Mouse (Mus musculus) limb, embryonic 13.5 days (tissue): ENCODE data around the gene Msl3l2. TPM values are rescaled to one million over a fixed set of nuclear protein-coding genes. Genes with fewer than 3 reads are reported as not detected.

ENCODE experiments used
- ATAC-seq: fragments of 200-750 bp; cut with Nextera tagmentation; 2 replicates; pipeline ENCODE4 v1.8.0; 2017; ENCODE audit warnings: low read depth, moderate number of reproducible peaks, moderate TSS enrichment; ENCODE audit not compliant: low FRiP score
- H3K27ac ChIP-seq: fragments of 300-500 bp; sonication (generic); 2 replicates; pipeline ENCODE4 v1.5.1; 2015; ENCODE audit warnings: inconsistent platforms, mild to moderate bottlenecking, moderate library complexity
- H3K27me3 ChIP-seq: fragments of 300-500 bp; sonication (generic); 2 replicates; pipeline ENCODE4 v1.6.1; 2015; ENCODE audit warnings: mild to moderate bottlenecking, inconsistent platforms
- H3K36me3 ChIP-seq: fragments of 300-500 bp; sonication (generic); 2 replicates; pipeline ENCODE4 v1.6.1; 2015; ENCODE audit warnings: inconsistent platforms, mild to moderate bottlenecking, moderate library complexity
- H3K4me1 ChIP-seq: fragments of 300-500 bp; sonication (generic); 2 replicates; pipeline ENCODE4 v1.6.1; 2015; ENCODE audit warnings: inconsistent platforms
- H3K4me2 ChIP-seq: fragments of 300-500 bp; sonication (generic); replicated peaks from 2 replicates; pipeline ENCODE4 v1.6.1; 2015; ENCODE audit warnings: inconsistent platforms, mild to moderate bottlenecking, moderate library complexity
- H3K4me3 ChIP-seq: fragments of 300-500 bp; sonication (generic); 2 replicates; pipeline ENCODE4 v1.5.1; 2015; ENCODE audit warnings: moderate library complexity, mild to moderate bottlenecking, inconsistent platforms
- H3K9ac ChIP-seq: fragments of 300-500 bp; sonication (generic); 2 replicates; pipeline ENCODE4 v1.6.1; 2015; ENCODE audit warnings: mild to moderate bottlenecking, inconsistent platforms
- H3K9me3 ChIP-seq: fragments of 300-500 bp; sonication (generic); 2 replicates; pipeline ENCODE4 v1.6.1; 2016; ENCODE audit warnings: inconsistent platforms
- WGBS: fragments of 180-500 bp; shearing (Covaris S2); methylation state at CpG from one replicate; pipeline ENCODE4 v1.1.7; 2015; 5-methylcytosine and 5-hydroxymethylcytosine counted together
- polyA plus RNA-seq: library from polyadenylated mRNA; unstranded; fragments of >200 nt; fragmentation: Nextera tagmentation; extraction: Ambion mirVana; gene quantifications from 2 replicates; pipeline ENCODE4 v1.2.1, GENCODE M21; 2015

The Msl3l2 gene
- polyA plus RNA-seq, 1 experiment from 2014 or later = 7.3 TPM

GRCm38 (mm10) chr10:56115636-56116180 is 9.0 kb downstream of the Msl3l2 start:
- Histone ChIP-seq H3K4me3 (peak overlapping the region; percentile 64), H3K4me2 (peak overlapping the region; percentile 94), H3K4me1 (peaks cover 9% of the 10 kb centered on the region), H3K9ac (peak overlapping the region; percentile 82), H3K27me3 (no peaks in the 10 kb centered on the region), H3K9me3 (no peaks in the 10 kb centered on the region), H3K27ac (peak overlapping the region; percentile 81), H3K36me3 (no peaks in the 10 kb centered on the region)
- WGBS = 8% methylated on average over 27 of the region's 27 CpGs
- ATAC-seq = peak; percentile 58

GRCm38 (mm10) chr10:56126972-56127371 is 20.3 kb downstream of the Msl3l2 start:
- Histone ChIP-seq H3K36me3 (0 out of 2 replicates have a peak, but pooled peaks cover 4% of the 10 kb centered on the region), H3K27me3 (no peaks in the 10 kb centered on the region)
- 86% methylated on average over 1 of the region's 1 CpGs for WGBS

GRCm38 (mm10) chr10:56129642-56130041 is 22.9 kb downstream of the Msl3l2 start:
- Histone ChIP-seq H3K27me3 (no peaks in the 10 kb centered on the region), H3K4me1 (no peaks in the 10 kb centered on the region), H3K27ac (no peak overlapping the region), H3K36me3 (0 out of 2 replicates have a peak, but pooled peaks cover 4% of the 10 kb centered on the region), H3K9ac (no peak overlapping the region), H3K4me2 (no peak overlapping the region), H3K4me3 (no peak overlapping the region), H3K9me3 (no peaks in the 10 kb centered on the region)
- 89% methylated on average over 2 of the region's 2 CpGs for WGBS
- ATAC-seq = no peak

More at GRCm38 (mm10) chr10:56126972-56127371, 20.3 kb downstream of the Msl3l2 start:
- H3K9ac ChIP-seq = no peak overlapping the region
- no peak overlapping the region for H3K27ac ChIP-seq
- H3K4me3 ChIP-seq = no peak overlapping the region
- H3K4me2 ChIP-seq = no peak overlapping the region
- H3K9me3 ChIP-seq = no peaks in the 10 kb centered on the region
- no peaks in the 10 kb centered on the region for H3K4me1 ChIP-seq
- no peak for ATAC-seq

- H3K9ac ChIP-seq = no peak overlapping the region
These were observed 30.5 kb downstream of the Msl3l2 start for GRCm38 (mm10) chr10:56137191-56137590.

GRCm38 (mm10) chr10:56148920-56149319 is 42.2 kb downstream of the Msl3l2 start:
- Histone ChIP-seq H3K27me3 (no peaks in the 10 kb centered on the region), H3K4me3 (no peak overlapping the region), H3K4me1 (no peaks in the 10 kb centered on the region), H3K4me2 (no peak overlapping the region), H3K9ac (no peak overlapping the region), H3K27ac (no peak overlapping the region), H3K9me3 (no peaks in the 10 kb centered on the region), H3K36me3 (peaks cover 5% of the 10 kb centered on the region; the same call in 1 of the 2 replicates)
- WGBS = 84% methylated on average over 3 of the region's 3 CpGs
- ATAC-seq = no peak

More at GRCm38 (mm10) chr10:56137191-56137590, 30.5 kb downstream of the Msl3l2 start:
- WGBS = 94% methylated on average over 5 of the region's 5 CpGs
- no peaks in the 10 kb centered on the region for H3K36me3 ChIP-seq
- H3K27me3 ChIP-seq = no peaks in the 10 kb centered on the region
- no peak overlapping the region for H3K4me2 ChIP-seq
- no peak for ATAC-seq
- no peak overlapping the region for H3K4me3 ChIP-seq
- H3K4me1 ChIP-seq = no peaks in the 10 kb centered on the region
- no peak overlapping the region for H3K27ac ChIP-seq
- no peaks in the 10 kb centered on the region for H3K9me3 ChIP-seq

- no peak for ATAC-seq
- no peak overlapping the region for H3K4me3 ChIP-seq
- 89% methylated on average over 3 of the region's 3 CpGs for WGBS
- H3K9me3 ChIP-seq = no peaks in the 10 kb centered on the region
- no peak overlapping the region for H3K4me2 ChIP-seq
- H3K27ac ChIP-seq = no peak overlapping the region
- peaks cover 3% of the 10 kb centered on the region; the same call in 1 of the 2 replicates for H3K36me3 ChIP-seq
- H3K4me1 ChIP-seq = no peaks in the 10 kb centered on the region
- no peak overlapping the region for H3K9ac ChIP-seq
- no peaks in the 10 kb centered on the region for H3K27me3 ChIP-seq
These were observed 50.2 kb downstream of the Msl3l2 start for GRCm38 (mm10) chr10:56156956-56157355.

- WGBS = 87% methylated on average over 3 of the region's 3 CpGs
- H3K27me3 ChIP-seq = no peaks in the 10 kb centered on the region
- no peak overlapping the region for H3K27ac ChIP-seq
- no peak for ATAC-seq
- H3K4me3 ChIP-seq = no peak overlapping the region
- no peak overlapping the region for H3K9ac ChIP-seq
- H3K4me1 ChIP-seq = no peaks in the 10 kb centered on the region
- no peaks in the 10 kb centered on the region for H3K36me3 ChIP-seq
- no peaks in the 10 kb centered on the region for H3K9me3 ChIP-seq
- no peak overlapping the region for H3K4me2 ChIP-seq
These were observed 51.5 kb downstream of the Msl3l2 start for GRCm38 (mm10) chr10:56158207-56158606.

- Histone ChIP-seq H3K9ac (no peak overlapping the region), H3K4me1 (no peaks in the 10 kb centered on the region), H3K9me3 (no peaks in the 10 kb centered on the region), H3K4me3 (no peak overlapping the region), H3K27me3 (no peaks in the 10 kb centered on the region), H3K27ac (no peak overlapping the region), H3K36me3 (no peaks in the 10 kb centered on the region), H3K4me2 (no peak overlapping the region)
- WGBS = 73% methylated on average over 2 of the region's 2 CpGs
- no peak for ATAC-seq
These were observed 52.0 kb downstream of the Msl3l2 start for GRCm38 (mm10) chr10:56158748-56159147.

GRCm38 (mm10) chr10:56164411-56164810 is 57.7 kb downstream of the Msl3l2 start:
- H3K27ac ChIP-seq = no peak overlapping the region
- H3K4me1 ChIP-seq = no peaks in the 10 kb centered on the region
- 45% methylated on average over 3 of the region's 3 CpGs for WGBS
- no peaks in the 10 kb centered on the region for H3K9me3 ChIP-seq
- no peak overlapping the region for H3K4me2 ChIP-seq
- no peak overlapping the region for H3K9ac ChIP-seq
- no peak overlapping the region for H3K4me3 ChIP-seq
- peaks cover 4% of the 10 kb centered on the region; the same call in 1 of the 2 replicates for H3K36me3 ChIP-seq
- no peaks in the 10 kb centered on the region for H3K27me3 ChIP-seq
- no peak for ATAC-seq

GRCm38 (mm10) chr10:56165758-56166157 is 59.0 kb downstream of the Msl3l2 start:
- no peak overlapping the region for H3K4me2 ChIP-seq
- peaks cover 10% of the 10 kb centered on the region; the same call in 1 of the 2 replicates for H3K36me3 ChIP-seq
- H3K4me1 ChIP-seq = no peaks in the 10 kb centered on the region
- WGBS = 85% methylated on average over 4 of the region's 4 CpGs
- H3K27me3 ChIP-seq = no peaks in the 10 kb centered on the region
- no peaks in the 10 kb centered on the region for H3K9me3 ChIP-seq
- H3K27ac ChIP-seq = no peak overlapping the region
- no peak overlapping the region for H3K4me3 ChIP-seq
- ATAC-seq = no peak
- H3K9ac ChIP-seq = no peak overlapping the region

Other genes starting within 250 kb of the Msl3l2 start
- gene Tbc1d32, start 121.8 kb downstream of the Msl3l2 start, polyA plus RNA-seq = 3.3 and 3.5 TPM in 2 replicates